In genomic region chr3:40949903-40950600, GRCm38 (mm10) we compare ENCODE assay signal across 8 mouse cellular contexts. TPM values are rescaled to one million over a fixed set of nuclear protein-coding genes. Genes with fewer than 3 reads are reported as not detected.
DNase-seq lines count a peak whose midpoint lies in the region; ATAC-seq and TF ChIP-seq lines count a peak whose summit lies in the region.

No protein-coding gene starts in this region.

- peak overlapping the region; percentile 98 for H3K4me2 ChIP-seq in forebrain, embryonic 14.5 days (ENCODE audit: low read length)
- H3K4me2 ChIP-seq in hindbrain, embryonic 14.5 days (replicated peaks): peak overlapping the region; percentile 94
- H3K4me2 ChIP-seq in myocyte (ENCODE audit: low read depth): peak overlapping the region; percentile 99
- H3K4me2 ChIP-seq in stomach, embryonic 16.5 days (ENCODE audit: low read depth, low read length): peak overlapping the region; percentile 98

- no peaks in the 10 kb centered on the region for H3K9me3 ChIP-seq in forebrain, embryonic 14.5 days (replicated peaks; ENCODE audit: control insufficient read depth, low read length)
- no peaks in the 10 kb centered on the region for H3K9me3 ChIP-seq in hindbrain, embryonic 14.5 days (ENCODE audit: control insufficient read depth, low read length)
- no peaks in the 10 kb centered on the region for H3K9me3 ChIP-seq in stomach, embryonic 16.5 days (replicated peaks; ENCODE audit: control insufficient read depth, low read length)

- WGBS in forebrain, embryonic 14.5 days: under 1% methylated on average over 47 of the region's 118 CpGs
- WGBS in hindbrain, embryonic 14.5 days: under 1% methylated on average over 99 of the region's 118 CpGs
- WGBS in stomach, embryonic 16.5 days: under 1% methylated on average over 99 of the region's 118 CpGs

- H3K9ac ChIP-seq in forebrain, embryonic 14.5 days (ENCODE audit: low read length): peak overlapping the region; percentile 69
- peak overlapping the region; percentile 77 for H3K9ac ChIP-seq in hindbrain, embryonic 14.5 days
- H3K9ac ChIP-seq in stomach, embryonic 16.5 days (ENCODE audit: low read length): peak overlapping the region; percentile 85

- H3K27ac ChIP-seq in forebrain, embryonic 14.5 days (ENCODE audit: low read depth, low read length): peak overlapping the region; percentile 63; the same call in 1 of the 2 replicates
- peak overlapping the region; percentile 71 for H3K27ac ChIP-seq in hindbrain, embryonic 14.5 days
- peak overlapping the region; percentile 85 for H3K27ac ChIP-seq in stomach, embryonic 16.5 days (ENCODE audit: low read length)

- peak; percentile 29 for DNase-seq in layer of hippocampus, adult 11-12 months (ENCODE audit: low spot score)
- no peak for DNase-seq in layer of hippocampus, postnatal 36 days
- peak; percentile 62 for DNase-seq in brain, adult 2 months (ENCODE audit: low read depth, low spot score)
- peak; percentile 63 for DNase-seq in forebrain, embryonic 14.5 days (ENCODE audit: low spot score)
- peak; percentile 31 for DNase-seq in hindbrain, embryonic 14.5 days (ENCODE audit: low spot score)
- peak; percentile 65 for DNase-seq in liver

- H3ac ChIP-seq in myocyte (ENCODE audit: control insufficient read depth, insufficient read length): peak overlapping the region; percentile 83

- peaks cover 5% of the 10 kb centered on the region; the same call in 1 of the 2 replicates for H3K27me3 ChIP-seq in forebrain, embryonic 14.5 days (replicated peaks; ENCODE audit: control insufficient read depth, insufficient read depth, low read length)
- peaks cover 17% of the 10 kb centered on the region for H3K27me3 ChIP-seq in hindbrain, embryonic 14.5 days (ENCODE audit: control insufficient read depth, insufficient read depth, low read length)
- no peaks in the 10 kb centered on the region for H3K27me3 ChIP-seq in myocyte (ENCODE audit: control insufficient read depth, insufficient read depth, insufficient read length)
- no peaks in the 10 kb centered on the region for H3K27me3 ChIP-seq in stomach, embryonic 16.5 days (ENCODE audit: control insufficient read depth, insufficient read depth, low read length)

- H3K4me3 ChIP-seq in forebrain, embryonic 14.5 days (ENCODE audit: low read depth, low read length): peak overlapping the region; percentile 74
- H3K4me3 ChIP-seq in hindbrain, embryonic 14.5 days (replicated peaks; ENCODE audit: low read length): peak overlapping the region; percentile 84
- peak overlapping the region; percentile 58 for H3K4me3 ChIP-seq in myocyte
- H3K4me3 ChIP-seq in stomach, embryonic 16.5 days (replicated peaks; ENCODE audit: low read length): peak overlapping the region; percentile 85

- peaks cover 9% of the 10 kb centered on the region; the same call in 1 of the 2 replicates for H3K4me1 ChIP-seq in forebrain, embryonic 14.5 days (ENCODE audit: control insufficient read depth, insufficient read depth, low read length)
- peaks cover 9% of the 10 kb centered on the region for H3K4me1 ChIP-seq in hindbrain, embryonic 14.5 days (replicated peaks; ENCODE audit: control insufficient read depth, insufficient read depth, low read length)
- no peaks in the 10 kb centered on the region for H3K4me1 ChIP-seq in stomach, embryonic 16.5 days (ENCODE audit: control insufficient read depth, insufficient read depth, low read length)

- H3K79me2 ChIP-seq in myocyte (ENCODE audit: control insufficient read depth, insufficient read depth): no peaks in the 10 kb centered on the region

- no peaks in the 10 kb centered on the region for H3K36me3 ChIP-seq in forebrain, embryonic 14.5 days (ENCODE audit: control insufficient read depth, insufficient read depth, low read length)
- no peaks in the 10 kb centered on the region for H3K36me3 ChIP-seq in hindbrain, embryonic 14.5 days (replicated peaks; ENCODE audit: control insufficient read depth, insufficient read depth)
- H3K36me3 ChIP-seq in myocyte (ENCODE audit: control insufficient read depth, insufficient read depth): no peaks in the 10 kb centered on the region
- no peaks in the 10 kb centered on the region for H3K36me3 ChIP-seq in stomach, embryonic 16.5 days (ENCODE audit: control insufficient read depth, insufficient read depth, low read length)

- peak; percentile 51 for ATAC-seq in forebrain, embryonic 14.5 days
- ATAC-seq in hindbrain, embryonic 14.5 days (ENCODE audit: low FRiP score): peak; percentile 12
- peak; percentile 48 for ATAC-seq in stomach, embryonic 16.5 days (ENCODE audit: insufficient read depth, low FRiP score)

- TF ChIP-seq POLR2A in myocyte (IDR thresholded peaks at IDR 0.05; ENCODE audit: insufficient read length, low read depth): no peak

TF ChIP-seq in myocyte, 11 proteins besides CTCF, POLR2A, EP300 and RAD21:
- no peak for TF ChIP-seq POLR2AphosphoS2 (IDR thresholded peaks at IDR 0.05; ENCODE audit: insufficient read length, low read depth)
- TF ChIP-seq MYOD1 (IDR thresholded peaks at IDR 0.05; ENCODE audit: control insufficient read depth in 1 of 3, insufficient read length in 2 of 3, low read depth in 2 of 3): peak in 1 of 3 experiments; percentile 48

RNA-seq across cellular contexts. Expression of gene Larp1b, which starts 0.4 kb away (rescaled TPM):
- 10 to 100 TPM; 15.3 to 16.3 TPM for total RNA-seq in layer of hippocampus, postnatal 36 days (2021)
- 1.8 and 2.7 TPM in 2 replicates for polyA plus RNA-seq in forebrain, embryonic 14.5 days (2014; fragmentation: Nextera tagmentation; extraction: Ambion mirVana)
- polyA plus RNA-seq in hindbrain, embryonic 14.5 days (2014; fragmentation: Nextera tagmentation; extraction: Ambion mirVana): 4.7 and 5.0 TPM in 2 replicates
- 10.1 TPM for polyA plus RNA-seq in myocyte (2012; fragmentation: generic; extraction: Trizol)
- polyA plus RNA-seq in stomach, embryonic 16.5 days (2015; fragmentation: Nextera tagmentation; extraction: Ambion mirVana): 9.4 and 11.6 TPM in 2 replicates

RNA-seq across cellular contexts. Expression of gene 1700034I23Rik, which starts 47.7 kb away (rescaled TPM):
- under 1 TPM in 1 of 2 experiments, not detected in 1; 0.25 TPM for total RNA-seq in layer of hippocampus, postnatal 36 days (2021)
- polyA plus RNA-seq in forebrain, embryonic 14.5 days (2014; fragmentation: Nextera tagmentation; extraction: Ambion mirVana): 0.14 TPM in 1 of 2 replicates, not detected in the other
- 0.53 and 0.72 TPM in 2 replicates for polyA plus RNA-seq in hindbrain, embryonic 14.5 days (2014; fragmentation: Nextera tagmentation; extraction: Ambion mirVana)
- not detected for polyA plus RNA-seq in myocyte (2012; fragmentation: generic; extraction: Trizol)
- polyA plus RNA-seq in stomach, embryonic 16.5 days (2015; fragmentation: Nextera tagmentation; extraction: Ambion mirVana): 0.14 TPM in 1 of 2 replicates, not detected in the other

Comparison
In these comparisons a context has a peak if more than half of its experiments do, and no peak if none do; other contexts are left out.
1. DNase-seq: peak in layer of hippocampus, adult 11-12 months (single experiment), brain, adult 2 months (single experiment), forebrain, embryonic 14.5 days (single experiment), hindbrain, embryonic 14.5 days (single experiment) and liver (single experiment); none in layer of hippocampus, postnatal 36 days (0 of 2).
2. Peak in every context shown above with its lines, with median percentiles within 50 percentile points of each other: ATAC-seq, H3K27ac ChIP-seq, H3K4me2 ChIP-seq, H3K4me3 ChIP-seq and H3K9ac ChIP-seq.